Mouse (Mus musculus): ENCODE data around the gene Tom1l2. TPM values are rescaled to one million over a fixed set of nuclear protein-coding genes. Genes with fewer than 3 reads are reported as not detected.

Gene Tom1l2
- polyA plus RNA-seq (2014; fragmentation: Illumina TruSeq; extraction: RNeasy Lipid Tissue Mini Kit (QIAGEN cat#74804)) = 12.0 TPM

DNA sequence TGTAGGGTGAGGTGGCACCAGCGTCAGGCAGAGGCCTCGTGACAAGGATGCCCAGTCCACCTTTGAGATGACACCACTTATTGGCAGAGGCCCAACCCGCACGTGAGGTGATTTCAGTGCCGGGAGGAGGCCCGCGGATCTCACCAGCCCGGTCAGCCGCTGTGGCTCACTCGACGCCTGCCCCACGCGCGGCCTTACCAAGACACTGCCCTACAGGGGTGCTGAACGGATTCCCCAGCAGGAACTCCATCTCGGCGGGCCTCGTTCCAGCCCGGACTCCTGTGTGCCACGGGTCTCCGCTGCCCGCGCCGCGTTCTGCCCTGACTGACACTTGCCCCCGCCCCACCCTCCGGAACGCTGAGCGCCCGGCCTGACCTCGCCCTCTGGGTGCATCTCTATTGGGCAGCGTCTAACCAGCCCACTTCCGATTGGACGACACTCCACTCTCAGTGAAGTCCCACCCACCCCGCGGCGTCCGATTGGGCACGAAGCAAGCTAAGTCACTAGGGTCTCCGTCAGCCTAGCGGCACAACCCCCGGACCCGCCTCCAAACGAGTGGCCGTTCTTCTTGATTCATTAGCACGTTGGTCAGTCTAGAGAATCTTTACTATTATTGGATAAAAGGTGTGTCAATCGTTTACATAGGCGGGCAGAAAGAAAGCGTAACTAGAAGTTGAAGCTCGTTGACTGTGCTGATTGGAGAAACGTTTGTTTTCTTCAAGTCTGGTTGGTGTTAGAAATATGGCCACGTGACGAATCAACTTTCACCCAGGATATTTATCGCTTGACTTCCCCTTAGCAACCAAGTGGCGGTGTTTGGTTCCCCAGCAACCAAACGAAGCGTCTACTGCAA lies at the start of gene Tom1l2, which contains the start of gene Drc3:
Tom1l2 (minus strand) TSS at position 347 of the 853 bp plus-strand sequence.
Drc3 (plus strand) TSS at position 771 of the 853 bp plus-strand sequence.

GRCm38 (mm10) chr11:60222469-60223236 lies 130.1 kb downstream of the Tom1l2 start, which contains the start of gene Srebf1:
TSS of gene Srebf1 (minus strand) at chr11:60222581.

Other genes starting within 250 kb of the Tom1l2 start
- gene Rai1, start 247.9 kb downstream of the Tom1l2 start, polyA plus RNA-seq (2014; fragmentation: Illumina TruSeq; extraction: RNeasy Lipid Tissue Mini Kit (QIAGEN cat#74804)) = 3.7 TPM
- 0.54 TPM for gene Srebf1, start 130.3 kb downstream of the Tom1l2 start, polyA plus RNA-seq (2014; fragmentation: Illumina TruSeq; extraction: RNeasy Lipid Tissue Mini Kit (QIAGEN cat#74804))
- gene Drc3, start 424 bp upstream of the Tom1l2 start, polyA plus RNA-seq (2014; fragmentation: Illumina TruSeq; extraction: RNeasy Lipid Tissue Mini Kit (QIAGEN cat#74804)) = 4.6 TPM
- 64.2 TPM for gene Gid4, start 64.2 kb upstream of the Tom1l2 start, polyA plus RNA-seq (2014; fragmentation: Illumina TruSeq; extraction: RNeasy Lipid Tissue Mini Kit (QIAGEN cat#74804))
- gene Atpaf2, start 65.6 kb upstream of the Tom1l2 start, polyA plus RNA-seq (2014; fragmentation: Illumina TruSeq; extraction: RNeasy Lipid Tissue Mini Kit (QIAGEN cat#74804)) = 5.3 TPM
- gene Drg2, start 101.7 kb upstream of the Tom1l2 start, polyA plus RNA-seq (2014; fragmentation: Illumina TruSeq; extraction: RNeasy Lipid Tissue Mini Kit (QIAGEN cat#74804)) = 24.6 TPM
- not detected for gene Myo15, start 116.4 kb upstream of the Tom1l2 start, polyA plus RNA-seq (2014; fragmentation: Illumina TruSeq; extraction: RNeasy Lipid Tissue Mini Kit (QIAGEN cat#74804))
- gene Alkbh5, start 183.5 kb upstream of the Tom1l2 start, polyA plus RNA-seq (2014; fragmentation: Illumina TruSeq; extraction: RNeasy Lipid Tissue Mini Kit (QIAGEN cat#74804)) = 70.5 TPM

Data from ovary, adult 10 weeks (tissue).